Mouse (Mus musculus) heart, postnatal 0 days (tissue): ENCODE measurements at regions not wholly inside any gene's neighbourhood (a gene's known extent, or its start where the extent isn't known, plus 50 kb on each side); places are given as distances from the start of the nearest gene placed in this dataset.

Experiments
- ATAC-seq: fragments of 200-750 bp; cut with Nextera tagmentation; 2 replicates; pipeline ENCODE4 v1.8.0; 2017; ENCODE audit warnings: low read depth, moderate number of reproducible peaks, moderate library complexity; ENCODE audit not compliant: insufficient read depth
- DNase-seq: peaks from one replicate; pipeline ENCODE4 v3.0.0-alpha.2; 2016; ENCODE audit warnings: low spot score
- H3K27ac ChIP-seq: fragments of 300-500 bp; sonication (generic); 2 replicates; pipeline ENCODE4 v1.5.1; 2014; ENCODE audit warnings: low read depth, mild to moderate bottlenecking
- H3K27me3 ChIP-seq: fragments of 300-500 bp; sonication (generic); 2 replicates; pipeline ENCODE4 v1.6.1; 2014; ENCODE audit warnings: low read length, mixed read lengths; ENCODE audit not compliant: control insufficient read depth, insufficient read depth
- H3K36me3 ChIP-seq: fragments of 300-500 bp; sonication (generic); replicated peaks from 2 replicates; pipeline ENCODE4 v1.6.1; 2014; ENCODE audit warnings: low read length, mixed read lengths; ENCODE audit not compliant: control insufficient read depth, insufficient read depth
- H3K4me1 ChIP-seq: fragments of 300-500 bp; sonication (generic); 2 replicates; pipeline ENCODE4 v1.6.1; 2014; ENCODE audit warnings: antibody characterized with exemption; ENCODE audit not compliant: control insufficient read depth, insufficient read depth
- H3K4me2 ChIP-seq: fragments of 300-500 bp; sonication (generic); 2 replicates; pipeline ENCODE4 v1.6.1; 2014; ENCODE audit warnings: low read depth, mild to moderate bottlenecking, low read length, moderate library complexity
- H3K4me3 ChIP-seq: fragments of 300-500 bp; sonication (generic); 2 replicates; pipeline ENCODE4 v1.5.1; 2014; ENCODE audit warnings: low read depth, low read length
- H3K9ac ChIP-seq: fragments of 300-500 bp; sonication (generic); replicated peaks from 2 replicates; pipeline ENCODE4 v1.6.1; 2014; ENCODE audit warnings: low read depth, low read length, mixed read lengths
- H3K9me3 ChIP-seq: fragments of 300-500 bp; sonication (generic); replicated peaks from 2 replicates; pipeline ENCODE4 v1.6.1; 2016; ENCODE audit warnings: low read length; ENCODE audit not compliant: control insufficient read depth
- CTCF ChIP-seq: IDR thresholded peaks from 2 replicates; pipeline ENCODE4 v1.5.1; 2016; ENCODE audit warnings: antibody characterized with exemption, control low read depth, low read depth
- EP300 ChIP-seq: IDR thresholded peaks from 2 replicates; pipeline ENCODE4 v1.6.1; 2016; ENCODE audit warnings: antibody characterized with exemption, low read depth
- WGBS: fragments of 180-500 bp; shearing (Covaris S2); extraction: QIAGEN DNeasy Blood & Tissue Kit; methylation state at CpG from one replicate; pipeline ENCODE4 v1.1.7; 2014; 5-methylcytosine and 5-hydroxymethylcytosine counted together

- peaks cover 26% of the 10 kb centered on the region for H3K4me1 ChIP-seq
- no peak overlapping the region for H3K27ac ChIP-seq
- H3K27me3 ChIP-seq, result no peaks in the 10 kb centered on the region
- H3K4me3 ChIP-seq, result no peak overlapping the region
- H3K36me3 ChIP-seq, result no peaks in the 10 kb centered on the region
- H3K4me2 ChIP-seq, result no peak overlapping the region
- ATAC-seq, result peak; percentile 47
- no peak for TF ChIP-seq EP300
- no peak for TF ChIP-seq CTCF
- H3K9ac ChIP-seq, result no peak overlapping the region
- H3K9me3 ChIP-seq, result no peaks in the 10 kb centered on the region
- 6% methylated on average over 3 of the region's 3 CpGs for WGBS
- peak; percentile 60 for DNase-seq
These were observed 101.0 kb upstream of the Ankrd55 start for GRCm38 (mm10) chr13:112187226-112187625.

GRCm38 (mm10) chr13:112188313-112188712, 99.9 kb upstream of the Ankrd55 start:
- peak; percentile 59 for ATAC-seq
- 13% methylated on average over 7 of the region's 7 CpGs for WGBS
- no peak overlapping the region for H3K9ac ChIP-seq
- peak; percentile 68 for DNase-seq
- H3K4me3 ChIP-seq, result no peak overlapping the region
- peaks cover 29% of the 10 kb centered on the region for H3K4me1 ChIP-seq
- H3K9me3 ChIP-seq, result no peaks in the 10 kb centered on the region
- H3K36me3 ChIP-seq, result no peaks in the 10 kb centered on the region
- no peak overlapping the region for H3K4me2 ChIP-seq
- TF ChIP-seq EP300 (no peak), CTCF (no peak)
- H3K27me3 ChIP-seq, result no peaks in the 10 kb centered on the region
- peak overlapping the region; percentile 70 for H3K27ac ChIP-seq

GRCm38 (mm10) chr13:112188741-112189476, 99.3 kb upstream of the Ankrd55 start:
- H3K4me2 ChIP-seq, result no peak overlapping the region
- no peak for TF ChIP-seq EP300
- no peak for TF ChIP-seq CTCF
- peaks cover 29% of the 10 kb centered on the region for H3K4me1 ChIP-seq
- no peaks in the 10 kb centered on the region for H3K36me3 ChIP-seq
- H3K27ac ChIP-seq, result peak overlapping the region; percentile 70
- no peaks in the 10 kb centered on the region for H3K9me3 ChIP-seq
- DNase-seq (no peak), ATAC-seq (no peak)
- no peaks in the 10 kb centered on the region for H3K27me3 ChIP-seq
- H3K4me3 ChIP-seq, result no peak overlapping the region
- no peak overlapping the region; the same call in 1 of the 2 replicates for H3K9ac ChIP-seq
- 73% methylated on average over 18 of the region's 18 CpGs for WGBS

- Histone ChIP-seq H3K27ac (no peak overlapping the region), H3K36me3 (no peaks in the 10 kb centered on the region), H3K27me3 (no peaks in the 10 kb centered on the region), H3K4me3 (no peak overlapping the region), H3K4me2 (no peak overlapping the region), H3K4me1 (peaks cover 29% of the 10 kb centered on the region), H3K9me3 (no peaks in the 10 kb centered on the region), H3K9ac (no peak overlapping the region)
- TF ChIP-seq CTCF, result no peak
- TF ChIP-seq EP300, result no peak
- ATAC-seq (no peak), DNase-seq (no peak)
- WGBS, result 37% methylated on average over 5 of the region's 5 CpGs
These were observed 98.6 kb upstream of the Ankrd55 start for GRCm38 (mm10) chr13:112189605-112190004.

- H3K27me3 ChIP-seq, result no peaks in the 10 kb centered on the region
- no peak overlapping the region for H3K4me2 ChIP-seq
- no peak overlapping the region for H3K9ac ChIP-seq
- H3K4me1 ChIP-seq, result peaks cover 29% of the 10 kb centered on the region
- H3K36me3 ChIP-seq, result no peaks in the 10 kb centered on the region
- H3K27ac ChIP-seq, result no peak overlapping the region
- TF ChIP-seq EP300 (no peak), CTCF (no peak)
- WGBS, result 31% methylated on average over 9 of the region's 9 CpGs
- no peaks in the 10 kb centered on the region for H3K9me3 ChIP-seq
- H3K4me3 ChIP-seq, result no peak overlapping the region
- ATAC-seq, result no peak; the same call in 1 of the 2 replicates
- DNase-seq, result no peak
These were observed 95.9 kb upstream of the Ankrd55 start for GRCm38 (mm10) chr13:112192192-112192905.
